Mouse (Mus musculus) naive thymus-derived CD4-positive, alpha-beta T cell, adult 2 months (primary cell): ENCODE measurements around the gene Jkamp.

Experiments used
- DNase-seq: peaks from one replicate; pipeline ENCODE4 v3.0.0-alpha.2; 2011; ENCODE audit warnings: low read depth

Gene Jkamp

DNA sequence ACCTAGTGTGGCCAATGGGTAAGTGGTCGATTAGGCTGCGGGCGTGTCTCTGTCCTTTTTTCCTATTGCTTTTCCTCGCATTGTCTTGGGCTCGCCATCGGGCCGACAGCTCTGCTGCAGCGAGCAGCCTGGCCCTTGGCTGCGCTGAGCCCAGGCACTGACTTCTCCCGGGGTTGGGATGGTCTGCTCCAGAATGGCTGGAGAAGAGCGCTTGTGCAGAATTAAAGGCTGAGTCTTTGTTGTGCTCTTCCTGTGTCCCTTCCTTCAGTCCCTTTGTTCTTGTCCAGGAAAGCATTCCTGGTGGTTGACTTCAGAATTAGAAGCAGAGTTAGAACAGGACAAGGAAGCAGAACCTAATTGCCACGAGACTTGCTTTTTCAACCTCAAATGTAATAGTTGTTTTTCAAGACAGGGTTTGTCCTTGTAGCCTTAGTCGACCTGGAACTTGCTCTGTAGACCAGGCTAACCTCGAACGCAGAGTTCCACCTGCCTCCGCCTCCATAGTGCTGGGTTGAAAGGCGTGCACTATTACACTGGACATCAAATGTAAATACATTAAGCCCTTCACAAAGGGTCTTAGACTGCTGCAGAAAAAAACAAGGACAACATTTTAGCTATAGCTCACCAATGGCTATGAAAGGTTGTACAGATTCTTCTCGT, 907 bp downstream of the Jkamp start:
- DNase-seq = no peak

DNA sequence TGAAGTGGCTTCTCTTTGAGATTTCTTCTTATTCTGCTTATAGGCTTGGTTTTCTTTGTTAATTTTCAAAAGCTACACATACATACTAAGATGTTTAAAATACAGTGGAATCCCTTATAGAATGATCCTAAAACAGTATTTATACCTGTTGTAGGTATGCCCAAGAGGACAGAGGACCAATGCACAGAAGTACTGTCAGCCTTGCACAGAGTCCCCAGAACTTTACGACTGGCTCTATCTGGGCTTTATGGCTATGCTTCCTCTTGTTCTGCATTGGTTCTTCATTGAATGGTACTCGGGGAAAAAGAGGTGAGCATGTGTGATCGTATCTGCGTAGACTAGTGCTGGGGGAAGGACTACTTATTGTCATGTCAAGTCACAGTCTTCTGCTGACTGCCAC, 4.4 kb downstream of the Jkamp start:
- no peak for DNase-seq

DNA sequence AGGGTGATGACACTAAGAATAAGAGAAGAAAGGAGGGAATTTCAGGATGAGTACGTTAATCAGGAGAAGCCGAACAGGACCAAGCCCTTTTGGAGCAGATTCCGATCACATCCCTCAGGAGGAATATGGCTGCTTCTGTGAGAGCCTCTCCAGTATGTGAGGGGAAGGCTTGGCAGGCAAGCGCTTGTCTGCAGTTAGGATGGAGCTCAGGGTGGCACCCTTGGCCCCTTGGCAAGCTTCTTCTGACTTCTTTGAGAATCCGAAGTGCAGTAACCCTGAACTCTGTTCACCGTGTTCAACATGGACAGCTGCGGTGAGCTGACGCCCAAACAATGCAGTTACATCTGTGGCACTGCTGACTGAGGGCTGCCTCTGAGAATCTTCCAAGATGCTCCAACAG, 11.6 kb downstream of the Jkamp start:
- DNase-seq = no peak

DNA sequence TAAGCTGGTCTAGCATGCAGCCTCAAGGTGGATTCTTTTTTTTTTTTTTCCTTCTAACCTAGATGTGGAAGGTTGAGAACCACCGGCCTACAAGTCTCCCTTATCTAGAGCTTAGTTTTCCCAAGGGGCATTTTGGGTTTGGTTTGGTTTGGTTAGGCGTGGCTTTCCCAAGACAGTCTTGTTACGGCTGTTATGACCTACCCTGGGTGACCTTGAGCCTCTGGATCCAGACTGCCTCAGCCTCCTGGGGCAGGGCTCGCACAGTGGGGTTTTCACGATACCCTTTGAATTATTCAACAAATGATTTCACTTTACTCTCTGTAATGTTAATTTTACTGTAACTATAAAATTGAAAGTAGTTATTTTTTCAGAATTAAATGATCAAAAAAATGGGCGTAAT, 17.4 kb downstream of the Jkamp start:
- no peak for DNase-seq

DNA sequence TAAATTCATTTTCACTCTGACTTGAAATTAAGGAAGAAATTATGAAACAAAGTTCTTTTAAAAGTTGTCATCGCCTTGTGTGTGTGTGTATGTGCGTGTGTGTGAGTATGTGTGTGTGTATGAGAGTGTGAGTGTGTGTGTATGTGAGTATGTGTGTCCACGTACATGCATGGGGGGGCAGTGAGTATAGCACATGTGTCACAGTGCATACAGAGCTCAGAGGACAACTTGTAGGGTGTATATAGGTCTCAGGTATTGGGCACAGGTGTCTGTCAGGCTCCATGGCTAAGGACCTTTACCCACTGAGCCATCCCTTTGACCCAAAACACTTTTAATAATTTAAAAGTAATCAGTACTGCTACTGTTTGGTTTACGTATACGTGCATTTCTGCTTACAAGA, 18.6 kb downstream of the Jkamp start:
- DNase-seq = no peak

DNA sequence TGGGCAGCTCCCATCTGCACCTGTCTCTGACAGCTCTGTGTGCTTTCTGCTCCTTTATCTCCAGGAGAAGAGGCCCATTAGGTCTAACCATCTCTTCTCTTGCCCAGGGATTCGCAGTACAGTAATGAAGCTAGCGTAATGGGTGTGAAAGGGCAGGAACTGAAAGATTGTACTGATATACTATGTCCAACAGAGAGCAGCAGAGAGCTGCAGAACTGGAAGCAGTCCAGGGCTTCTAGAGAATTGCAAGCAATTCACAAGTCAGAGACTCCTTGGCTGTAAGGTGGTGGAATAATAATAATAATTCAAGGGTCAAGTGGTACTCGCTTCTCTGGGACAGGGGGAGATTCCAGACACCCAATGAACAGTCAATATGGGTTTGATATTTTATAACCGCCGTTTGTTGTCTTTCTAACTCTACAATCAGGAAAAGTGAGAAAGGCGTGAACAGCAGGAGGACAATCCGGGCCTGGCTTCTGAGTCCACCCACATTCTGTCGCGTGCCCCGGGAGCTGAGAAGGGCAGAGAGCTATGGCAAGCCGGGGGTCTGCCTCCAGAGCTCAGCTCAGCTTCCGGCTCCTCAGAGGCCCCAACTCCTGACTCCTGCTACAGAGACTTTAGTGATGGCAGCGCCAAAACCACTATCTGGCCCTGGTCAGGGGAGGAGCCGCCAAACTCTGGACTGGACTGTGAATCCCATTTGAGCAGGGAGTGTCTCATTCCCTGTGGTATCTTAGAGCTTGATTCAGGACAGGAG, 19.3 kb downstream of the Jkamp start:
- peak; percentile 71 for DNase-seq

DNA sequence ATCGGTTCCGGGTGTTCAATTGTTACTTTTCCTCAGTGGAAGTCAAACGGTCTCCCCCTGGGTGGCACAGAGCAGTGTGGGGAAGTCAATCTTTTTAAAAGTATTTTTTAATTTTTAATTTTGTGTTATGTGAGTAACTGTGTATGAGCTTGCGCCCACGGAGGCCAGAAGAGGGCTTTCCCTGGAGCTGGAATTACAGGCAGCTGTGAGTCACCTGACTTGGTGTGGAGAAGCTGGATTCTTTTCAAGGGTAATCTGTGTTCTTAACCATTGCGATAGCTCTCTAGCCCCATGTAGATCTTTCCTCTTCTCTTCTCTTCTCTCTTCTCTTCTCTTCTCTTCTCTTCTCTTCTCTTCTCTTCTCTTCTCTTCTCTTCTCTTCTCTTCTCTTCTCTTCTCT, 29.7 kb downstream of the Jkamp start:
- no peak for DNase-seq

DNA sequence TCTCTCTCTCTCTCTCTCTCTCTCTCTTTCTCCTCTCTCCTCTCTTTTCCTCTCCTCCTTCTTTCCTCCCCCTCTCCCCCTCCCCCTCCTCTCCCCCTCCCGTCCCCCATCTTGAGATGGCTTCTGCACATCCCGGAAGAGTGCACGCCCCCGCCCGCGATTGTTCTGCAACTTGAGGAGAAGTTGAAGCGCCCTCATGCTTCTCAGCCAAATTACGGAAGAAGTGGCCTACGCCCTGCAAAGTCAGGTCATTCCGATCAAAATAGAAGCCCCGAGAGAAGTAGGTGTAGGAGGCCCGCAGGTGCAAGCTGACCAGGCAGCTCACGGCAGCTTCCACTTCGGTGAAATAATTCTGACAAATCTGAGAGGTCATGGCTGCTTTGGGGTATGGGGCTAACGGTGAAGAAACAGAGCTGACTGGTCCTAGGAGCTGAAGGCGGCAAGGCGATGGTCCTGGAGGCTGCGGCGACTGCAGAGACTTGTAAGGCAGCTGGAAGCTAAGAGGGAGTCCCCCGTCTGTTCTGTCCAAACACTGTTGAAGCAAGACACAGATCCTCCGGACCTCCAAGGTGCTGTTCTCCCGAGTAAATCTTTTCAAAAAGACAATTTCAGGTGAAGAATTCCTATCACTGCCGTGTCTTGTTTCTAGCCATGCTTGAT, 30.4 kb downstream of the Jkamp start:
- DNase-seq = no peak

DNA sequence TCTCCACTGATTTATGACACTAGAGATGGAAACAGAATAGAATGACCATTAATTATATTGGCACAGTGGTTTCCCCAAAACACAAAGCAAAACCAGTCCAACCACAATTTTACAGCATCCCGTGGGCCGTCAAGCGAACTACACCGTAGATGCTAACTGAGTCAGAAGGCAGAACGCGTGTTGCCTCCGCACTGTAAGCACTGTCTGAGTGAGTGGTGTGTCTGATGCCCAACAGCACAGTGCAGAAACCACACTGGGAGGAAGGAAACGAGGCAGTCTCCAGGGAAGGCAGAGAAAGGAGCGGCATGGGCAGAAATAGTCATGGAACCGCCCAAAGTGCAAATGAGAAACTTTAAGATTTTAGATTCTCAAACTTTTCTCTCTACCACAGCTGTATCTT, 43.8 kb downstream of the Jkamp start:
- DNase-seq = no peak

DNA sequence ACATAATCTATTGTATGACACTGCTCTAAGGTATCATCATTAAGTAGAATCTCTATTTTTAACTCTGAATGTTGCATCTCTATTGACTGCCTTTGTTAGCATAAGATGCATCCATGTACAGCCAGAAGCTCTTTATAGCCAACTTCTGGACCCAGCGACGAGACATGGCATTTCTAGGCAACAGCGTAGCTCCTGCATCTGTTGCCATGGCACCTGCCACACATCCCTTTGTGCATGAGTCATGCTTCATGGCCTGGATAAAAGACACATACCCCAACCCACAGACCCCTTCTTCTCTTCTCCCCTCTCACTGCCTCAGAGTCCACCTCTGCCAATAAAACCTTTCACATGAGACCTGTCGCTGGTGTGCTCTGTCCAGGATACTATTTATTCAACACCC, 65.4 kb downstream of the Jkamp start:
- DNase-seq = no peak
